Mouse (Mus musculus) heart, postnatal 4 days (tissue): ENCODE data around the gene Rassf2. TPM values are rescaled to one million over a fixed set of nuclear protein-coding genes. Genes with fewer than 3 reads are reported as not detected.

Experiments
- DNase-seq: peaks from one replicate; pipeline ENCODE4 v3.0.0; 2021
- total RNA-seq, 2 experiments: library from RNA; stranded (reverse); gene quantifications; 2 replicates each; pipeline ENCODE4 v1.2.3; 2021

Rassf2 gene
- 10 to 100 TPM; 13.7 to 15.2 TPM for total RNA-seq

DNA sequence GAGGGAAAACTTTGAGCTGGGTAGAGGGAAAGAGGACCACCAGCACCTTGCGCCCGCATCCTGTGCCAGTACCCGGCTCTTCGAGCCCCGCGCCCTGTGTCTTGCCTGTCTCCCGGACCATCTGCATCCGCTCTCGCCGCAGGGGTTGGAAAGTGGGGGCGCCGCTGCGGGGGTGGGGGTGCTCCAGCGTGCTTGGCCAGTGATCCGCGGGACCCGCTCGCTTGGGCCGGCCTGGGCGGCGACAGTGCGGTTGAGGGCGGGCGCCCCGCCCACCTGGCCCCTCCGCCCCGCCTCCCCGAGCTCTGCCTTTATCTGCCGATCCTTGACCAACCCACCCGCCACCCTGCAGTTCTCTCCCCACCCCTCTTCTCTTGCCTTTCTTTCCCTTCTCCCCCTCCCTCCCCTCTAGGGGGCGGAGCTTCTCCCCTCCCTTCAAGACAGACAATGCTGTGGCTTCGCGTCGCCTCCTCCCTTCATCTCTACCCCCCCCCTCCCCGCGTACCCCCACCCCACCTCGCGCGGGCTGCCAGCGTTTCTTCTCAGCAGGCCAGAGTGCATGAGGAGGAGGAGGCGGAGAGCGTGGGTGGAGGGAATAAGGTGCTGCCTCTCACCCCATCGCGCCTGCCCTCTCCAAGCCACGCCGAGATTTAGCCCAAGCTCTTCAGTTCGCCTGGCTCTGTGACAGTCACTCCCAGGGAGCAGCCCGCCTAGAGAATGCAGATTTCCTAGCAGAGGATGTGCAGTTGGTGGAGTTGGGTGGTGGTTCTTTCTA, at the start of gene Rassf2:
TSS of gene Rassf2 (minus strand) at position 613 of the 772 bp plus-strand sequence.
- peak; percentile 83 for DNase-seq

DNA sequence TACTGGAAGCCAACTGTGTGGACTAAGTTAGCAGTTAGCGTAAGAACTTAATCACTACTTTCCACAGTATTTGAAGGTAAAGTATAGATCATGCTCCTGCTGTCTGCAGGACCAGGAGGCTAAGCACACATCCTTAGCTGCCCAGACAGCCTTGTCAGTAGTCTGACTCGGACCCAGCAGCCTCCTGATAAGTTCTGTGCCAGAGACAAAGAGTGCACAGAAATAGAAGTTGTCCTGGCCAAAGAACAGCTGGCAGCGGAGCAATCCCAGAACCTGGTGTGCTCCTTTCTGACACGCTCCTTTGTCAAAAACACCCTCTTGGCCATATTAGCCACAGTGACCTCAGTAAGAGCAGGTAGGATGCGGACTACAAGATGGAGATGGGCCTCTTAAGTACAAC, 49.1 kb upstream of the Rassf2 start:
- DNase-seq, result peak; percentile 55

DNA sequence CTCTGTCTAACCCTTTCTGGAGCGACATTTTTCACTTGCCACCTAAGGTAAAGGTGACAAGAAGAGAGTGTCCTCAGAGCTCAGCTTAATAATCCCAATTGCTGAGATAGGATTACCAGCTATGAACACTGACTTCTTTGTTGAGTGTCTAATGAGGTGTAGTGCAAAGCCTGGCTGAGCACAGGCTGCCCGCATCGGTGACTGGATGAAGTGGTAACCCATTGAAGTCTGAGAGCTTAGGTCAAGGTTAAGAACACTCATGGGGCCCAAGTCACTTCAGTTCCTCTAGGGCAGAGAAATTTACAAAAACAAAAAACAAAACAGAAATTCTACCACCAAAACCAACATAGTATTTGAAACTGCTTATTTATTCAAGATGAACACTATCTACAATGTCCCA, 43.0 kb upstream of the Rassf2 start:
- no peak for DNase-seq

DNA sequence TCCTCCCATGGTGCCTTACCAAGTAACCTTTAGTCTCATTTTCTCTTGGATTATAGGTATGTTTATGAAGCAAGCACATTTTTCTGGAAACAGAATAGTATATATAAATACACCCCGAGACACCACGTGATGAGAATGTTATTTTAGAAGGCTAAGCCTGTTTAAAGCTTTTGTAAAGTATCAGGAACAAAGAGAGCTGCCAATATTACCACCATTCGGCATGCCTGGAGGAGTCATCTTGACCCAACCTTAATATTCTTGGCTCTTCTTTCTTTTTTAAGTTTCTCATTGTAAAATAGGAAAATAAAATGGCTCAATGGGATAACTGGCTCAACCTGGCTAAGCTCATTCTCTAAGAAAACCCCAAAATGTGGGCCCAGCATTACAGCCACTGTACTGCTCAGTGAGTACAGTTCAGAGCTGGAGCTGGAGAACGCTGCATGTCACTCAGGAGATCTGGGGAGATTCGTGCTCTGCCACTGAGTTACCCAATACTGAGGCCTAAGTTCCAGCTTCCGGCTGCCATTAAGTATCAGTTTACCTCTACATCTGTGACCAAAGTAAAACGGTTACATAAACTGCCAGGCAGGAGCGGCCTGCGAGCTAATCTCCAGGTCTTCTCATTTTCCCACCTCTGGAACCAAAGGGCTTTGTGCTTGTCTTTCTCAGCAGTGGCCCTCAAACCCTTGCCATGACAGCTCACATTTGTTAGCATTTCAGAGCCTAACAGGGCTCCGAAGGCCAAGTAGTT, 40.1 kb upstream of the Rassf2 start:
- DNase-seq, result no peak

DNA sequence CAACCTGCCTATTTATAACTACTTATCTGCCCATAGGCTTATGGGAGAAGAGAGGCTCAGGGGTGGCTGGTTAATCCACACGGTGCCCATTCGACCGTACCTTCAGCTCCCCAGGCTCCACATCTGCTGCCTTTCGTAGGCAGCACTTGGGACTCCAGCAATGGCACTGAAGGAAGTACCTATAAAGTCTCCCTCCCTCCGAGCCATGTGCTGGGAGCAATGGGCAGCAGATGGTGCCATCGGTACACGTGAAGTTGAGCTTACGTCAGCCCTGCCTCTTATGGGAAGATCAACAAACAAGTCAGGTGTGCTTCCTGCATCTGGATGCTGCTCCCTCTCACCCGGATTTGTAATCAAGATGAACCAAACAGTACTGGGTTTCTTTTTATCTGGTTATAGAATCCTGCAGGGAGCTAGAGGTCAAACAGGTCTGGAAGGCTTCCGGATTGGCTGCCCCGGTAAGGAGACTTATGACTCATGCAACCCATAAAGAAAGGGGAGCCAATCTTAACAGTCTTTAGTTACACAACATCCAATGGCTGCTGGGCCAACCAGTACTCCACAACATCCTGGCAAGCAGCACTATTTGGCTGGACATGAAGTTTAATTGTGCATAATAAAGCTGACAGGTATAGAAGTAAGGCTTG, 34.2 kb upstream of the Rassf2 start:
- peak; percentile 22 for DNase-seq

DNA sequence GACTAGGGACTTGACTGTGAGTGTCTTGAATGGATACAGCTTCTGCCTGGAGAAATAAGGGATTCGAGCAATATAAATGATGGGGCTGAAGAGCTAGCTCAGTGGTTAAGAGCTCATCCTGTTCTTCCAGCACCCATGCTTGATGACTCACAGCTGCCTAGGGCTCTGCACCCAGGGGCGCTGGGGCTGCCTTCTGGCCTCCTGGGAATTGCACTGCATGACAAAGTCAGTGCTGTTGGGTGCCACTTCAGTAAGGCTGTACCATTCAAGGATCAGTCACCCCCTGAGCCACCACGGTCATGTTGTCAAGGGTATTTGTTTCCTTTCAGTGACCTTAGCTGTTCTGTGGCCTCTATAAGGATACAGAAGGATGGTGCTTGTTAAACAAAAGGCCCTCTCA, 33.7 kb upstream of the Rassf2 start:
- DNase-seq, result no peak

DNA sequence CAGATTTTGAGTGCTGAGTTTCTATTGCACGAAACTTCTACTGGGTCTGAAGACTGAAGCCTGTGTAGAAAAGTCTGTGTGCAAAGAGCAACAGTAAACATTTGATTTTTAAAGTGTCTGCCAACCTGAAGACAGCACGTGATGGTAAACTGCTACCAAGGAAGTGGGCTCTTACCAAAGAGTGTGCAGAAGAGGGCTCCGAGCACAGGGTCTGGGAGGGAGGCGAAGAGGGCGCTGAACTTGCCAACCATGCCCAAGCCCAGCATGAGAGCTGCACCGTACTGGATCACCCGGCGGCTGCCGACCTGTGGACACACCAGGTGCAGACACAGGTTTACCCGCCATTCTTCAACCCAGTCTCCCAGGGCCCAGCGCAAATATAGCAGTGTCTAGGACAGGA, 31.8 kb upstream of the Rassf2 start:
- DNase-seq, result no peak

DNA sequence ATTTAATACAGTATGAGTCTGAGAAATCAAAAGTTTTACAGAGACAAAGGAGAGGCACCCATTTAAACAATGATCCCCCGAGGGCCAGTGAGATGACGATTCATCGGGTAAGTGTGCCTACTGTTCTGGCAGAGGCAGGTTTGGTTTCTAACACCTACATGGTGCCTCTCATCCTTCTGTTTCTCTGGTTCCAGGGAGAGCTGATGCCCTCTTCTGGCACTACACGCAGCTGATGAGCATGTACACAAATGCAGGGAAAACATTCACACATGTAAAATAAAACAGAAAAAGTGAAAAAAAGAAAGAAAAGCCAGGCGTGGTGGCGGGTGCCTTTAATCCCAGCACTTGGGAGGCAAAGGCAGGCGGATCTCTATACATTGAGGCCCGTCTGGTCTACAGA, 29.9 kb upstream of the Rassf2 start:
- DNase-seq, result no peak

DNA sequence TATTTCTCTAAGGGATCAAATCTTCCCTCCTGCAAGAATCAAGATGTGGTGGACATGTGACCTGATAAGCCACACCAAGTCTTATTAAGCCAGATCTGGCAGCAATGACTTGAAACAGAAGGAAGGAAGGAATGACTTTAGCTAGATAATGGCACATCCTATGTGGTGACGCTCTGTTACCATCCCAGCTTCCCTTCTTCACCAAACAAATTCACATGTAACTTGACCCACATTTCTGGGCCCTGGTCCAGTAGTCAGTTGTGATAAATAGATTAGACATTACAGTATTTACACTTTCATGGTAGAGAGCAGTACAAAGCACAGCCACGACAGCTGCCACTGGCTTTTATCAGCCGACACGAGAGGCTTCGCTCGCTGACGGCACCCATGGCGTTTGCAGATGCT, 25.3 kb upstream of the Rassf2 start:
- DNase-seq, result peak; percentile 28

DNA sequence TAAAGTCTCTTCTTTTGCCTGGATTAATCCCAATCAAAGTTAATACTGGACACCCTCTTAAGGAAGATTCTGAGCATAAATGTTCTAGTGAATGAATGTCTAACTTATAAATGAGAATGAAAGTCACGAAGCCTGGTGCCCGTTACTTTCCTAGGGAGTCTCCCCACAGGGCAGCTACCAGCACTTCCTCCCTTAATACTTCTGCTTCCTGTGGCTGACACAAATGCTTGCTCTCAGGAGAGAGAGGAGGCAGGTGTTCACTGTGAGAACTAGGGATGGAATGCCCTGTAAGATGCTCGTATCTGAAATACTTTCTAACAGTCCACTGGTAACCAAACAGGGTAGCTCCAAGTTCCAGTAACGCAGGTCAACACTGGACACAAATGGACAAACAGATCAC, 23.8 kb upstream of the Rassf2 start:
- no peak for DNase-seq

DNA sequence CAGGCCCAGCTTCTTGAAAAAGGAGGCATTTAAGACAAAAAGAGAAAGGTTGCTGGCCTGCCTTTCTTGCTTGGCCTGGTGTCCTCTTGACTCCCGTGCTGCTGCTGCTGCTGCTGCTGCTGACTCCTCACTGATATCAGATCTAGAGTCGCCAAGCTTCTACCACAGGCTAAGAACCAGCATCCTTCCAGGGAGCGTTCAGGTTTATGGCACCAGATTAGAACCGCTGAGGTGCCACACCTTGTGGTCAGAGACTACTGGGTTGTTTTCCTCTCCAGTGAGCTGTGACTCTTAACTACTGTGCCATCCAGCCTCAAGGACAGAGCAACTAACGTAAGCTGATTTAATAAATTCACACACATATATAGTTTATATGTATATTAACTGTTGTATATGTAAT, 21.7 kb upstream of the Rassf2 start:
- no peak for DNase-seq

DNA sequence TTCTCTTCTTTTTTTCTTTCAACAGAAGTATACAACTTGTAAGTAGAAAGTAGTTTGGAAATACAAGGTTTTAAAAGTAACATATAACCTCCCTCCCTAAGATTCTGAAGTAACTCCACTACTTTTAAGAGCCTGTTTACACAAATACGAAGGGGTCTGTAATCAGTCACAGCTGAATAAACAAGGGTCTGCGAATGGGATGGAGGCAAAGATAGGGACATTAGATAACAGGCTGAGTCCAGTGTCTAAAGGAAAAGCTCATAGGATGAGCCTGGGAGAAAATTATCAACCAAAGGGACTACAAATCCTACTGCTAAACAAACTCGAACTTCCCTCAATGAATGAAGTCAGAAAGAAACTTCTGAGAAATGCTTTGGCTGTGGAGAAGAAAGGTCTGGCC, 19.9 kb upstream of the Rassf2 start:
- no peak for DNase-seq

DNA sequence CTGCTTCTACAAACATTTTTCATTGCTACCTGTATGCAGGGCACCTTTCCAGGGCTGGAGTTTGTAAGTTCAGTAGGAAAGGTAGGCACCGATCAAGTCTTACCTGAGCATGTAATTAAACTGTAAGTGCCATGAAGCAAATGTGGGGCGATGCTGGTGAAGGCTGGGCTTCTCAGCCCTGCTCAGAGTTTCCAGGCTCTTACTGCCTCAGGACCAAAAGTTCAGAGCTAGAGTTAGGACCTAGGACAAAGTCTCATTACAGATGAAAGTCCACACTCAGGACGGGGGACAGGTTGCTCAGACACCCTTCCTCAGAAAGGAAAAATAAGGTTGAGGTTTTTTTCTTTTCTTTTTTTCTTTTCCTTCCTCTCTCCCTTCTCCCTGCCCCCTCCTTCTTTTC, 19.4 kb upstream of the Rassf2 start:
- no peak for DNase-seq

DNA sequence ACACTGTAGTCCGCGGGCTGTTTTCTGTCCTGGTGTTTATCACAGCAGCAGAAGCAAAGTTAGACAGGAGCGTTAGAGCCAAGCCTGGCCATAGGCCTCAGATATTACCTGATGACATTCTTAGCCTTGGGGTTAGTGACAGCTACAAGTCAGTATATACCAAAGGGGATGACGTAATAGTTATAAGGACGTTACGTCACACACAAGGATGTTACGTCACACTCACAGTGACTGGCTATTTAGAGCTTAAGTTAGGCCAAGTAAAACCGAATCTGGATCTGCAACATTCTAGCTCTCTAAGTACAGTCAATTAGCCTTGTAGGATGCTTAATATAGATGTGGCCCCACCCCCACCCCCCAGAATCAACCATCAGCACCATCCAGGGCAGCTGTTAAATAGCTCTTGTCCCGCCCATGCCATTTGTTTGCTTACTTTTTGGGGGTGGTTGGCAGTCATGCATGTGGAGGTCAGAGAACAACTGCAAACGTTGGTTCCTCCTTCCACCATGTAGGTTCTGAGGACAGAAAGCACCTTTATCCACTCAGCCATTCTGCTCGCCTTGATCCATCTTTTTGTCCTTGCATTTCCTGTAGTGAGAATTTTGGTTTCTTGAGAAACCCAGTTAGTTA, 18.2 kb upstream of the Rassf2 start:
- no peak for DNase-seq

DNA sequence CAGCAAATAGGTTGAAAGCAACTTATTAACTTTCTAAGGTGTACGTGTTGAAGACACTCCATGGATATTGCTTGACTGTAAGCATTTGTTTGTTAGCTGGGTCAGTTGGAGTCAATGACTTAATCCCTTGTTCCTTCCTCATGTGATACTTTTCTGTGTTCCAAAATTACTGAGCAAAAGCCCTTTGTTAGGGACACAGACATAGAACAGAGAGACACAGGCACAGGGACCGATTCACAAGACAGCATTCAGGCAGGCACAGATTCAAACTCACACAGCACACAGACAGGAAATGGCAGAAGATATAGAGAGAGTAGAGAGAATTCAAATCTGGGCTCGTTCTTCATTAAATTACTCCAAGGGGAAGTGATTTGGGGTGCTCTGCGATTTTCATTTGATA, 17.3 kb upstream of the Rassf2 start:
- DNase-seq, result no peak

DNA sequence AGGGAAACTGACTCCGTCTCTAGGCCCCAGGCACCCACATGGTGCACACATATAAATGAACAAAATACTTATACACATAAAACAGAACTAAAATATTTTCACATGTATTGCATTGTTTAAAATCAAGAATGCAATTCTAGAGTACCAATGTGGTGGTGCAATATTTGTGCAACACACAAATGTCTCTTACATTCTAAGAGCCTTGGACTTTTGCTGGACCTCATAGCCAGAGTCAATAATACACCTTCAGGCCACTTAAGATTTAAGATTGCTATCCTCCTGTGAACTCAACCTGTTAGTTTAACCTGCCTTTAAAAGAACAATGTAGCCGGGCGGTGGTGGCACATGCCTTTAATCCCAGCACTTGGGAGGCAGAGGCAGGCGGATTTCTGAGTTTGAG, 16.6 kb upstream of the Rassf2 start:
- no peak for DNase-seq

DNA sequence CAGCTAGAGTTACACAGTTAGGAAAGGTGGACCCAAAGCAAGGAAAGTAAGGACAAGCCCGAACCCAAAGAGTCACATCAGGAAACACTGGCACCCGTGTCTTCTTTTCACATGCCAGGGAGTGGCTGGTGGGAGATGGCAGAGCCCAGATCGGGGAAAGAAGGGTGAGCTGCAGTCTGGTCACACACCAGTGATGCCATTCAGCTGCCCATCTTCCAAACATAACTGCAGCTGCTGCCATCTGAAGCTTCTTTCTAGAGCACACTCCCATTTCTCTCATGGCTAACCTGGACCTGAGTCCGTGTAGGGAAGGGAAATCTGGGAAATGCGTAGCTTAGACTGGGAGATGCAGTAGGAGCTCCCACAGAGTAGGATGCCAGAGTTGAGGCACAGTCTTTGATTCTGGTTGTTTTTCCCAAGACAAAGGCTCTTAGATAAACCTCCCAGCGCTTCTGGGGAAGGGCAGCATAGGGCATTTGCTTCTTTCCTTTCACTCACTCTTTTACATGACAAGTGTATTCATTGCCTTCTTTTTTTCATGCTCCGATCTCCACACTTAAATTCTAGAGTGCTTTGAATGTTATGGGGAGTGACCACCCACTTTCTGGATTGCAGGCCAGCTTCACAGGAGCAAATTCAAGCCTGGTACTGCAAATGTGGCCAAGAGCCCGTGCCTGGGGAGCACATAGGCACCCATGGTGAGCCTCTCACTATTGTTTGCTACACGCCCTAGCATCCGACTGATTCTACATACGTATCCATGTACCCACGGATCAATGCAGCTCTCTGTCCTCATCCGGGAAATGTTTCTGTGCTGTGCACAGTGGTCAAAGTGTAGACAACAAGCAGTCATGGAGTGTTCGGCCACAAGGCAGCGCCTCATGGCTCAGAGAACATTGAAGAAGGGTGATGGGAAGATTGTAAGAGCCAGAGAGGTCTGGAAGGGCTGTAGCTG, 14.5 kb upstream of the Rassf2 start:
- no peak for DNase-seq

DNA sequence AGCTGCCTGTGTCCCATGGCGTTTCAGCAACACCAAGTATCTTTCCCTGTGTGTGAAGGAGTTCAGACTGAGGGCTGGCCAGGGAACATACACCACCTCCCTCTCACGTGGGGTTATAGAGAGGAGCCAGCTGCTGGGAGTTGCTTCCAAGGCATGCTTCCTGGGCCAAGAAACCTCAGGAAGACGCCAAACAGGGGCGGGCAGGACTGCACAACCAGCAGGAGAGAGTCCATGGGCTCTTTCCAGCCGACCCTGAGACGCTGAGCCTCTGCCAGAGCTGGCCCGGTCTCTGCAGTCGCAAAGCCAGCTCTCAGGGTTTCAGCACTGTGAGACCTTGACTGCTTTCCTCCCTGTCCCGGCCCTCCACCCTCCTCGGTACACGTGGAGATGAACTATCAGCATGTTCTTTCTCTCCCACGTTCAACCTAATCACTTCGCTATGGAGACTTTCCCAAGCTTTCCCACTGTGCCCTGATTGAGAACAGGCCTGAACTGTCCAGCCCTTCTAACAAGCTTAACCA, 13.1 kb upstream of the Rassf2 start:
- peak; percentile 83 for DNase-seq

DNA sequence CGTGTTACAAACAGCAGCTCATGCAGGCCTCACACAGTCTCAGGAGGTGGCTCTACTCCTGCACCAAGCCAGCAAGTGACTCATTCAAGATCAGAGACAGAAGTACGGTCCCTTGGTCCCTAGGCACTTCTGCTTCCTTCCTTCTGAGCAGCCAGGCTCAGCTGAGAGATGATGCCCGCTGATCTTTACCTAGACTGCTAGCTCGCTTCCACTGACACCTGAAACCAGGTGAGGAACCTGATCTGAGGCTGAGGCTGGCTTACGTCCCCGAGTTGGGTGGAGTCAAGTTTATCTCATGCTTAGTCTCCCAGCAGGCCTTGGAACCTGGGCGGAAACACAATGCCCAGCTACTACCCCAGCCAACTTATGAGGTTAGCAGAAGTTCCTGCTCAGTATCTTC, 9.8 kb upstream of the Rassf2 start:
- no peak for DNase-seq

DNA sequence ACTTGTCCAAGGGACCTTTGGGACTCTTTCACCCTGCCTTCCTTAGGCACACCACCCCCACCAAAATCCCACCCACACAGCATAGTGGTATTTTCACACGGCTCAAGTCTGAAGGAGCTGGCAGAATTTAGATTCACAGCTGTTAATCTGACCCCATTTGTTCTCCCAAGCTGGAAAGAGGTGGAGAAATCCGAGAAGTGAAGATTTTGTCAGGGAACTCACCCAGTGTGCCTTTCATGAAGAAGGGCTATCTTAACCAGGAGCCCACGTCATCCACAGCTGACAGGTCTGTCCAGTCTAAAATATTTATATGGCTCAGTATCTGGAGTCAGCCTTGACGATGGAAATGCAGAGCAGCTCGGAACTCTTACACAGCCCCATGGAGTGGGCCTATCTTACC, 6.3 kb upstream of the Rassf2 start:
- no peak for DNase-seq

DNA sequence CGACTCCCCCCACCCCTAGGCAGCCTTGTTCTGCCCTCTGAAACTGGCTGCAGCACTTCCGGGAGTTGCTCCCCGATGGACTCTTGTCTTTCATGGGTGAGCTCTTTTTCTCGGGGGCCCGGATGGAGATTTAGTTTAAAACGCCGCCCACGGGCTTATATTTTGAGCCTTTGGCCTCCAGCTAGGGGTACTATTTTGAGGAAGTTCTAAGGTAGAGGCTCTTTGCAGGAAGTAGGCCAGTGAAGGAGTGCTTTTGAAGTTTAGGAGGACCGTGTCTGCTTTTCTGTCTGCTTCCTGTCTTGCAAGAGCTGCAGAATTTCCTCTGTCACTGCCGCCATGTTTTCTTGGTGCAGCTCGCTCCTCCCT, 5.4 kb upstream of the Rassf2 start:
- DNase-seq, result no peak
